Mouse (Mus musculus) bone marrow macrophage, adult 2 months (primary cell): Measurements from ENCODE around the gene Olfr698.

Source experiments
- CTCF ChIP-seq: IDR thresholded peaks from 2 replicates; pipeline ENCODE4 v1.5.1; 2012; ENCODE audit warnings: low read depth, mild to moderate bottlenecking, low read length, moderate library complexity
- POLR2A ChIP-seq: IDR thresholded peaks from 2 replicates; pipeline ENCODE4 v1.6.1; 2012; ENCODE audit warnings: mild to moderate bottlenecking, low read depth, low read length, borderline replicate concordance

DNA sequence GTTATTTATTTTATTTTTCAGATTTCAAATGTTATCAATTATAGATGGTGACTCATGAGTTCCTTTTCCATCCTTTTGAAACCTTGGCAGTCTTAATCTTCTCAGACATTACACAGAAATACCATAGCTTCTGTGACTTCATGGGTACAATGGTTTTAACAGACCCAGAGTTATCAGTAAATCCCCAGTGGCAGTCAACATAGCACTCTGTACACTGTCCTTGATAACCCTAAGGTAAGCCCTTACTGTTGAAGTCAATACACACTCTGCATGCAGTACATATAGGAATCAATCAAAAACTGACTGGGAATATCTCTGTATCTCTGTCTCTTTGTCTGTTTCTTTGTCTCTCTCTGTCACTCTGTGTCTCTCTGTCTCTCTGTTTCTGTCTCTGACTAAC, 18.2 kb downstream of the Olfr698 start:
- no peak for TF ChIP-seq CTCF
- TF ChIP-seq POLR2A, result no peak
